ENCODE assay signal across 8 mouse cellular contexts in genomic region chr5:124353011-124353725, GRCm38 (mm10). TPM values are rescaled to one million over a fixed set of nuclear protein-coding genes. Genes with fewer than 3 reads are reported as not detected.
DNase-seq lines count a peak whose midpoint lies in the region; ATAC-seq and TF ChIP-seq lines count a peak whose summit lies in the region.

No protein-coding gene starts in this region.

- H3K27me3 ChIP-seq in hindbrain, embryonic 12.5 days = no peaks in the 10 kb centered on the region
- H3K27me3 ChIP-seq in liver, embryonic 15.5 days = no peaks in the 10 kb centered on the region

- H3K27ac ChIP-seq in left cerebral cortex, adult 2 months = peak overlapping the region; percentile 95
- H3K27ac ChIP-seq in embryonic fibroblast, embryonic 13.5 days (ENCODE audit: insufficient read depth, low read length) = peak overlapping the region; percentile 53
- peak overlapping the region; percentile 100 for H3K27ac ChIP-seq in hindbrain, embryonic 12.5 days
- peak overlapping the region; percentile 89 for H3K27ac ChIP-seq in liver, embryonic 15.5 days (replicated peaks)

- DNase-seq in left cerebral cortex, adult 2 months (ENCODE audit: extremely low spot score in 1 of 2, low spot score in 2 of 2) = peak in 1 of 2 experiments; percentile 46
- DNase-seq in left cerebral cortex, postnatal 36 days (ENCODE audit: low spot score in 2 of 2) = no peak
- DNase-seq in ZHBTc4 (ENCODE audit: low read depth, low spot score) = peak; percentile 28
- DNase-seq in spleen, adult 18-20 months = peak; percentile 23 to 64
- DNase-seq in frontal cortex, postnatal 25 days (ENCODE audit: low spot score in 2 of 2) = no peak

- H3K4me1 ChIP-seq in embryonic fibroblast, embryonic 13.5 days (ENCODE audit: control insufficient read depth, insufficient read depth, low read length) = peaks cover 9% of the 10 kb centered on the region; the same call in 1 of the 2 replicates
- H3K4me1 ChIP-seq in hindbrain, embryonic 12.5 days = peaks cover 36% of the 10 kb centered on the region
- H3K4me1 ChIP-seq in liver, embryonic 15.5 days (replicated peaks) = peaks cover 43% of the 10 kb centered on the region

- intact Hi-C loops in left cerebral cortex, adult 2 months (cut with DNase I) = loop anchor here (10.0 kb wide), 1 partner anchor 182 kb away; the partner anchor contains the start of gene Rilpl1
- intact Hi-C loops in left cerebral cortex, postnatal 36 days (cut with DNase I) = no loop called here

- no peak for TF ChIP-seq CTCF in left cerebral cortex, adult 2 months (IDR thresholded peaks at IDR 0.05)
- TF ChIP-seq CTCF in embryonic fibroblast, embryonic 13.5 days (IDR thresholded peaks at IDR 0.05; ENCODE audit: borderline replicate concordance, insufficient read depth, low read length) = no peak

- no peaks in the 10 kb centered on the region for H3K9me3 ChIP-seq in hindbrain, embryonic 12.5 days (replicated peaks)
- H3K9me3 ChIP-seq in liver, embryonic 15.5 days (replicated peaks) = no peaks in the 10 kb centered on the region

- H3K9ac ChIP-seq in hindbrain, embryonic 12.5 days = peak overlapping the region; percentile 100
- peak overlapping the region; percentile 92 for H3K9ac ChIP-seq in liver, embryonic 15.5 days

- ATAC-seq in hindbrain, embryonic 12.5 days (ENCODE audit: low FRiP score) = no peak
- ATAC-seq in liver, embryonic 15.5 days (ENCODE audit: insufficient read depth) = no peak

- no peak for TF ChIP-seq POLR2A in embryonic fibroblast, embryonic 13.5 days (IDR thresholded peaks at IDR 0.05; ENCODE audit: low read depth, low read length)

- H3K36me3 ChIP-seq in hindbrain, embryonic 12.5 days = peaks cover 17% of the 10 kb centered on the region
- peaks cover 18% of the 10 kb centered on the region for H3K36me3 ChIP-seq in liver, embryonic 15.5 days (replicated peaks)

- H3K4me3 ChIP-seq in left cerebral cortex, adult 2 months = peak overlapping the region; percentile 70
- peak overlapping the region; percentile 85 for H3K4me3 ChIP-seq in embryonic fibroblast, embryonic 13.5 days (ENCODE audit: insufficient read depth, low read length)
- H3K4me3 ChIP-seq in hindbrain, embryonic 12.5 days = peak overlapping the region; percentile 98
- peak overlapping the region; percentile 91 for H3K4me3 ChIP-seq in liver, embryonic 15.5 days (replicated peaks)

- 0% methylated on average over 32 of the region's 32 CpGs for WGBS in hindbrain, embryonic 12.5 days
- WGBS in liver, embryonic 15.5 days (ENCODE audit: insufficient replicate concordance) = under 1% methylated on average over 32 of the region's 32 CpGs

- peak overlapping the region; percentile 81 for H3K4me2 ChIP-seq in hindbrain, embryonic 12.5 days (replicated peaks)
- H3K4me2 ChIP-seq in liver, embryonic 15.5 days = peak overlapping the region; percentile 95

RNA-seq across cellular contexts. Expression of gene Cdk2ap1, which starts 9.7 kb away (rescaled TPM):
- 100 to 1,000 TPM; 163 to 170 TPM for total RNA-seq in left cerebral cortex, adult 2 months (2021)
- total RNA-seq in left cerebral cortex, postnatal 36 days (2021) = 100 to 1,000 TPM; 142 to 165 TPM
- 179 and 242 TPM in 2 replicates for polyA plus RNA-seq in embryonic fibroblast, embryonic 13.5 days (2011; ENCODE audit: insufficient read length, low read depth, missing spikeins)
- 142 and 163 TPM in 2 replicates for polyA plus RNA-seq in hindbrain, embryonic 12.5 days (2016; fragmentation: Nextera tagmentation; extraction: Ambion mirVana)
- 31.1 and 51.4 TPM in 2 replicates for polyA plus RNA-seq in liver, embryonic 15.5 days (2015; fragmentation: Nextera tagmentation; extraction: Ambion mirVana)

RNA-seq across cellular contexts. Expression of gene 2810006K23Rik, which starts 25.3 kb away (rescaled TPM):
- total RNA-seq in left cerebral cortex, adult 2 months (2021) = 10 to 100 TPM; 13.2 to 13.6 TPM
- 10 to 100 TPM; 14.4 to 15.4 TPM for total RNA-seq in left cerebral cortex, postnatal 36 days (2021)
- 11.8 and 12.9 TPM in 2 replicates for polyA plus RNA-seq in embryonic fibroblast, embryonic 13.5 days (2011; ENCODE audit: insufficient read length, low read depth, missing spikeins)
- polyA plus RNA-seq in hindbrain, embryonic 12.5 days (2016; fragmentation: Nextera tagmentation; extraction: Ambion mirVana) = 16.6 and 20.0 TPM in 2 replicates
- 5.9 and 6.4 TPM in 2 replicates for polyA plus RNA-seq in liver, embryonic 15.5 days (2015; fragmentation: Nextera tagmentation; extraction: Ambion mirVana)

RNA-seq across cellular contexts. Expression of gene Mphosph9, which starts 25.4 kb away (rescaled TPM):
- total RNA-seq in left cerebral cortex, adult 2 months (2021) = 10 to 100 TPM; 20.9 to 23.1 TPM
- 10 to 100 TPM; 19.6 to 23.8 TPM for total RNA-seq in left cerebral cortex, postnatal 36 days (2021)
- polyA plus RNA-seq in embryonic fibroblast, embryonic 13.5 days (2011; ENCODE audit: insufficient read length, low read depth, missing spikeins) = 9.4 and 15.0 TPM in 2 replicates
- polyA plus RNA-seq in hindbrain, embryonic 12.5 days (2016; fragmentation: Nextera tagmentation; extraction: Ambion mirVana) = 17.5 and 18.6 TPM in 2 replicates
- polyA plus RNA-seq in liver, embryonic 15.5 days (2015; fragmentation: Nextera tagmentation; extraction: Ambion mirVana) = 4.9 and 5.0 TPM in 2 replicates

Comparison
In these comparisons a context has a peak if more than half of its experiments do, and no peak if none do; other contexts are left out.
1. DNase-seq: peak in ZHBTc4 (single experiment) and spleen, adult 18-20 months (2 of 2); none in left cerebral cortex, postnatal 36 days (0 of 2) and frontal cortex, postnatal 25 days (0 of 2).
2. Peak in every context shown above with its lines, with median percentiles within 50 percentile points of each other: H3K27ac ChIP-seq and H3K4me3 ChIP-seq.